Mouse (Mus musculus): ENCODE results near the gene Sit1. TPM values are rescaled to one million over a fixed set of nuclear protein-coding genes. Genes with fewer than 3 reads are reported as not detected.
A peak's percentile ranks its signal among the peaks of the same experiment; 100 is the strongest.

Gene Sit1
- polyA plus RNA-seq, 1 experiment from 2014 or later: not detected

DNA sequence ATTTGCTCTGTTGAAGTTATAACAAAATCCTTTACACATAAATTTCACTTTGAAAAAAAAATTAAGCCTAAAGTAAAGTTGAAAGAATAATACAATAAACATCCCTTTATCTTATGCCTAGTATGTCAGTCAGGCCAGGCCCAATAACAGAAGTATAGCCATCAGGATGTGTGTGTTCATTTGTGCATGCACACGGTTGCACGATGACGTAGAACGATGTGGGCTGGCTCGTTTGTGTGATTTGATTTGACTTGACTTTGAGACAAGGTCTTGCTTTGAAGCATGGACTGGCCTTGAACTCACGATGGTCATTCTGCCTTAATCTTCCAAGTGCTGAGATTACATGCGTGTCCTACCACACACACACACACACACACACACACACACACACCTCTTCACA lies 16.7 kb downstream of the Sit1 start:
- Histone ChIP-seq H3K9me3 (replicated peaks; ENCODE audit: control insufficient read depth, low read length, poor library complexity, severe bottlenecking) (no peaks in the 10 kb centered on the region), H3K4me3 (ENCODE audit: low read depth, low read length) (no peak overlapping the region), H3K27ac (ENCODE audit: low read length) (no peak overlapping the region), H3K36me3 (ENCODE audit: control insufficient read depth, insufficient read depth, low read length) (no peaks in the 10 kb centered on the region), H3K4me2 (ENCODE audit: low read length) (no peak overlapping the region), H3K4me1 (ENCODE audit: control insufficient read depth, insufficient read depth, low read length) (no peaks in the 10 kb centered on the region), H3K27me3 (ENCODE audit: control insufficient read depth, insufficient read depth, low read depth, low read length) (no peaks in the 10 kb centered on the region), H3K9ac (ENCODE audit: low read depth, low read length) (no peak overlapping the region)
- 91% methylated on average over 7 of the region's 7 CpGs for WGBS
- no peak for ATAC-seq

DNA sequence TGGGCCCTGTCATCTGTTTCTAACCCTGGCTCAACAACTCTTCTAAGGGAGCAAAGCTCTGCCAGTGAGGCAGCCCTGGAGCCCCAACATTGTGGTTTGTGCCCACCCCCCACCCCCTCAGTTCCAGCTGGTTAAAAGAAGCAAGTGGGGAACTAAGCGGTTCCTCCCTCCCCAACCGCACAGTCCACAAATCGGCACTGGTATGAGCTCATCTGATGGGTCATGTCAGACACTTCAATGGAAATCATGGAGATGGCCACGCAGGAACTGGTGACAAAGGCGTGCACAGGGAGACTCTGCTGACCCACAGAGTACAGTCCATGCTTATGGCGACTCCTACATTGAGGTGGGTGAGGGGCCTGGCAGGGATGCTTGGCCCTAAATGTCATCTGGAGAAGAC lies 17.6 kb downstream of the Sit1 start:
- Histone ChIP-seq H3K4me1 (ENCODE audit: control insufficient read depth, insufficient read depth, low read length) (no peaks in the 10 kb centered on the region), H3K9ac (ENCODE audit: low read depth, low read length) (no peak overlapping the region), H3K9me3 (replicated peaks; ENCODE audit: control insufficient read depth, low read length, poor library complexity, severe bottlenecking) (no peaks in the 10 kb centered on the region), H3K4me3 (ENCODE audit: low read depth, low read length) (no peak overlapping the region), H3K4me2 (ENCODE audit: low read length) (no peak overlapping the region), H3K36me3 (ENCODE audit: control insufficient read depth, insufficient read depth, low read length) (no peaks in the 10 kb centered on the region), H3K27me3 (ENCODE audit: control insufficient read depth, insufficient read depth, low read depth, low read length) (no peaks in the 10 kb centered on the region), H3K27ac (ENCODE audit: low read length) (no peak overlapping the region)
- WGBS: 90% methylated on average over 6 of the region's 6 CpGs
- no peak for ATAC-seq

- no peak for ATAC-seq
- no peak overlapping the region for H3K27ac ChIP-seq (ENCODE audit: low read length)
- 91% methylated on average over 5 of the region's 5 CpGs for WGBS
Observed at GRCm38 (mm10) chr4:43463102-43463501, 20.4 kb downstream of the Sit1 start.

GRCm38 (mm10) chr4:43457124-43457523 lies 26.4 kb downstream of the Sit1 start:
- H3K27ac ChIP-seq (ENCODE audit: low read length): no peak overlapping the region
- WGBS: 20% methylated on average over 8 of the region's 8 CpGs
- no peaks in the 10 kb centered on the region for H3K36me3 ChIP-seq (ENCODE audit: control insufficient read depth, insufficient read depth, low read length)
- no peak overlapping the region for H3K4me3 ChIP-seq (ENCODE audit: low read depth, low read length)
- no peak for ATAC-seq
- H3K4me1 ChIP-seq (ENCODE audit: control insufficient read depth, insufficient read depth, low read length): peaks cover 7% of the 10 kb centered on the region
- no peak overlapping the region for H3K4me2 ChIP-seq (ENCODE audit: low read length)
- H3K9ac ChIP-seq (ENCODE audit: low read depth, low read length): no peak overlapping the region
- peaks cover 3% of the 10 kb centered on the region; the same call in 1 of the 2 replicates for H3K27me3 ChIP-seq (ENCODE audit: control insufficient read depth, insufficient read depth, low read depth, low read length)
- H3K9me3 ChIP-seq (replicated peaks; ENCODE audit: control insufficient read depth, low read length, poor library complexity, severe bottlenecking): no peaks in the 10 kb centered on the region

More at GRCm38 (mm10) chr4:43463102-43463501, 20.4 kb downstream of the Sit1 start:
- no peaks in the 10 kb centered on the region for H3K9me3 ChIP-seq (replicated peaks; ENCODE audit: control insufficient read depth, low read length, poor library complexity, severe bottlenecking)
- H3K4me2 ChIP-seq (ENCODE audit: low read length): no peak overlapping the region
- no peak overlapping the region for H3K9ac ChIP-seq (ENCODE audit: low read depth, low read length)
- H3K4me1 ChIP-seq (ENCODE audit: control insufficient read depth, insufficient read depth, low read length): no peaks in the 10 kb centered on the region
- H3K4me3 ChIP-seq (ENCODE audit: low read depth, low read length): no peak overlapping the region
- no peaks in the 10 kb centered on the region for H3K27me3 ChIP-seq (ENCODE audit: control insufficient read depth, insufficient read depth, low read depth, low read length)
- no peaks in the 10 kb centered on the region for H3K36me3 ChIP-seq (ENCODE audit: control insufficient read depth, insufficient read depth, low read length)

DNA sequence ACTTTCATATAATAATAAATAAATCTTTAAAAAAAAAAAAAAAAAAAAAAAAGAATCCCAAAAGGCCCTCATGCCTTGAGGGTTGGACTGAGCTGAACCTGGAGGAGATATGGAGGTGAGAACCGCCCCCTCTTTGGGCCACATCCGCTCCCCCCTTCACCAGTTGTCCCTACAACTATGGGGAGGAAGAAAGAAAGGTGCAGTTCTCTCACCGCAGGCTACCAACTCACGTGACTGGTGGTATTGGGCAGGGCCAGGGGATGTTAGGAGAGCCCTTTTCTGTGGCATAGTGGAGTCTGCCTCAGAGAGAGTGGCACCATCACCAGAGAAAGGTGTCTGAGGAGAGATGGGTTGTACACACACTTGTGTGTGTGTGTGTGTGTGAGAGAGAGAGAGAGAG lies 27.1 kb downstream of the Sit1 start:
- 30% methylated on average over 4 of the region's 4 CpGs for WGBS
- no peak overlapping the region for H3K4me3 ChIP-seq (ENCODE audit: low read depth, low read length)

DNA sequence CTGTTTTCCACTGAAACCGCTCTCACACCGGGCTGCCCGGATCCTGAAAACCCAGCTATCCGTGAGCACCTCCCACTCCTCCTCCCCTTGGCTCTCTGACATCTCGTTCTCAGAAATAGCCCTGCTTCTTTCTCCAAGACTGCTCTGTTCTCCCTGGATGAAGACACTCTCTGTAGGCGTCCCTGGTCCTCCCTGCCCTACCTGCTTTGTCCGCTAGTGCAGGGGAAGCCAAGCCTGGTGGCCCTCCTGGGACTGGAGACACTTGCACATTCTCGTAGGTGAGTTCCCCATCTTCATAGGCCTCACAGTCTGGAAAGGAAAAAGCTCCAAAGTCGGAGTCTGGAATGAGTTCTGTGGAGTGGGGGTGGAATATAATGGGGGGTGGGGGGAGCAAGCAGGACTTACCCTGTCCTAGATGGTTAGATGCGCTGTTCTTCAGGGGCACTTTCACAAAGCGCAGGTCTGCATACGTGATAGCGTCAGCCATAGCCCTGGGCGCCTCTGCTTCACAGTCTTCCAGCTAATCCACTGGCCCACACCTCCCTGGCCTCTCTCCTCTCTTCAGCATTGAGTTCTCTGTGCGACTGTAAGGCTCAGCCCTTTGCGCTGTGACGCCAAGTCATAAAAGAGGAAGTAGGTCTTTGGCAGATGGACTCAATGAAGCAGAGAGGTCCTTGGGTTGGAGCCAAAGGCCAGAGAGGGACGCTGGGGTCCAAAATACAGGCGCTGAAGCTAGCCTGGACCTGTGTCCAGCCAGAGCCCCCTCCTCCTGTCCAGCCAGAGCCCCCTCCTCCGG lies 29.3 kb downstream of the Sit1 start, which contains the start of gene Cd72:
TSS of gene Cd72 (minus strand) at position 588 of the 796 bp plus-strand sequence.
- H3K27me3 ChIP-seq (ENCODE audit: control insufficient read depth, insufficient read depth, low read depth, low read length): peaks cover 3% of the 10 kb centered on the region; the same call in 1 of the 2 replicates
- no peaks in the 10 kb centered on the region for H3K9me3 ChIP-seq (replicated peaks; ENCODE audit: control insufficient read depth, low read length, poor library complexity, severe bottlenecking)
- no peaks in the 10 kb centered on the region for H3K36me3 ChIP-seq (ENCODE audit: control insufficient read depth, insufficient read depth, low read length)
- no peak within 1 kb of the TSS for H3K27ac ChIP-seq (ENCODE audit: low read length)
- H3K4me2 ChIP-seq (ENCODE audit: low read length): peak within 1 kb of the TSS; percentile 42
- no peak for ATAC-seq
- WGBS: 33% methylated on average over 20 of the region's 20 CpGs
- peaks cover 7% of the 10 kb centered on the region for H3K4me1 ChIP-seq (ENCODE audit: control insufficient read depth, insufficient read depth, low read length)
- no peak within 1 kb of the TSS for H3K4me3 ChIP-seq (ENCODE audit: low read depth, low read length)
- H3K9ac ChIP-seq (ENCODE audit: low read depth, low read length): peak within 1 kb of the TSS; percentile 46; the same call in 1 of the 2 replicates

More for the DNA sequence above, 27.1 kb downstream of the Sit1 start:
- H3K4me1 ChIP-seq (ENCODE audit: control insufficient read depth, insufficient read depth, low read length): peaks cover 7% of the 10 kb centered on the region
- ATAC-seq: no peak
- peaks cover 3% of the 10 kb centered on the region; the same call in 1 of the 2 replicates for H3K27me3 ChIP-seq (ENCODE audit: control insufficient read depth, insufficient read depth, low read depth, low read length)
- H3K27ac ChIP-seq (ENCODE audit: low read length): no peak overlapping the region
- no peaks in the 10 kb centered on the region for H3K36me3 ChIP-seq (ENCODE audit: control insufficient read depth, insufficient read depth, low read length)
- H3K9ac ChIP-seq (ENCODE audit: low read depth, low read length): no peak overlapping the region
- no peaks in the 10 kb centered on the region for H3K9me3 ChIP-seq (replicated peaks; ENCODE audit: control insufficient read depth, low read length, poor library complexity, severe bottlenecking)
- no peak overlapping the region for H3K4me2 ChIP-seq (ENCODE audit: low read length)

- 0 out of 2 replicates have a peak, but pooled peaks cover 2% of the 10 kb centered on the region for H3K36me3 ChIP-seq (ENCODE audit: control insufficient read depth, insufficient read depth, low read length)
- WGBS: 0% methylated on average over 15 of the region's 18 CpGs
- ATAC-seq: no peak
- H3K27ac ChIP-seq (ENCODE audit: low read length): no peak overlapping the region
- no peaks in the 10 kb centered on the region for H3K9me3 ChIP-seq (replicated peaks; ENCODE audit: control insufficient read depth, low read length, poor library complexity, severe bottlenecking)
- H3K4me2 ChIP-seq (ENCODE audit: low read length): peak overlapping the region; percentile 42
- peaks cover 7% of the 10 kb centered on the region for H3K4me1 ChIP-seq (ENCODE audit: control insufficient read depth, insufficient read depth, low read length)
- H3K27me3 ChIP-seq (ENCODE audit: control insufficient read depth, insufficient read depth, low read depth, low read length): peaks cover 3% of the 10 kb centered on the region; the same call in 1 of the 2 replicates
- peak overlapping the region; percentile 46; the same call in 1 of the 2 replicates for H3K9ac ChIP-seq (ENCODE audit: low read depth, low read length)
- no peak overlapping the region for H3K4me3 ChIP-seq (ENCODE audit: low read depth, low read length)
Observed at GRCm38 (mm10) chr4:43453413-43453812, 30.1 kb downstream of the Sit1 start.

GRCm38 (mm10) chr4:43452315-43452714 lies 31.2 kb downstream of the Sit1 start:
- H3K27ac ChIP-seq (ENCODE audit: low read length): no peak overlapping the region
- no peak overlapping the region for H3K4me2 ChIP-seq (ENCODE audit: low read length)
- WGBS: 67% methylated on average over 11 of the region's 11 CpGs
- H3K4me3 ChIP-seq (ENCODE audit: low read depth, low read length): no peak overlapping the region
- H3K4me1 ChIP-seq (ENCODE audit: control insufficient read depth, insufficient read depth, low read length): peaks cover 7% of the 10 kb centered on the region
- H3K27me3 ChIP-seq (ENCODE audit: control insufficient read depth, insufficient read depth, low read depth, low read length): peaks cover 3% of the 10 kb centered on the region; the same call in 1 of the 2 replicates
- H3K9me3 ChIP-seq (replicated peaks; ENCODE audit: control insufficient read depth, low read length, poor library complexity, severe bottlenecking): no peaks in the 10 kb centered on the region
- no peak overlapping the region for H3K9ac ChIP-seq (ENCODE audit: low read depth, low read length)
- ATAC-seq: no peak
- peaks cover 12% of the 10 kb centered on the region for H3K36me3 ChIP-seq (ENCODE audit: control insufficient read depth, insufficient read depth, low read length)

GRCm38 (mm10) chr4:43448554-43448953 lies 35.0 kb downstream of the Sit1 start:
- no peaks in the 10 kb centered on the region for H3K9me3 ChIP-seq (replicated peaks; ENCODE audit: control insufficient read depth, low read length, poor library complexity, severe bottlenecking)
- 85% methylated on average over 3 of the region's 3 CpGs for WGBS
- H3K27me3 ChIP-seq (ENCODE audit: control insufficient read depth, insufficient read depth, low read depth, low read length): peaks cover 3% of the 10 kb centered on the region; the same call in 1 of the 2 replicates

More at GRCm38 (mm10) chr4:43448554-43448953, 35.0 kb downstream of the Sit1 start:
- H3K4me1 ChIP-seq (ENCODE audit: control insufficient read depth, insufficient read depth, low read length): peaks cover 15% of the 10 kb centered on the region
- no peak for ATAC-seq
- H3K4me3 ChIP-seq (ENCODE audit: low read depth, low read length): no peak overlapping the region
- peaks cover 34% of the 10 kb centered on the region for H3K36me3 ChIP-seq (ENCODE audit: control insufficient read depth, insufficient read depth, low read length)
- no peak overlapping the region for H3K27ac ChIP-seq (ENCODE audit: low read length)
- no peak overlapping the region for H3K9ac ChIP-seq (ENCODE audit: low read depth, low read length)
- no peak overlapping the region for H3K4me2 ChIP-seq (ENCODE audit: low read length)

Measured in midbrain, embryonic 16.5 days (tissue).